Mouse (Mus musculus) left cerebral cortex, adult 18-20 months (tissue): ENCODE measurements around the gene Imp4. TPM values are rescaled to one million over a fixed set of nuclear protein-coding genes. Genes with fewer than 3 reads are reported as not detected.
A peak's percentile ranks its signal among the peaks of the same experiment; 100 is the strongest.
"Not testable (repeated sequence)": the region's sequence is repeated elsewhere in the genome, so short reads cannot be mapped to it uniquely, and the experiment has no call there.

Experiments
- DNase-seq, 2 experiments: peaks; one replicate each; pipeline ENCODE4 v3.0.0; 2021 to 2022; ENCODE audit warnings: low spot score in 2 of 2, mixed read lengths in 1 of 2
- long read RNA-seq, 2 experiments: library from polyadenylated mRNA; stranded (forward); transcript quantifications; one replicate each; pipeline ENCODE4 v2.0.0; 2021
- total RNA-seq, 2 experiments: library from RNA; stranded (reverse); gene quantifications; 2 replicates each; pipeline ENCODE4 v1.2.3; 2021

The Imp4 gene
- 10 to 100 TPM; 34.2 to 36.5 TPM for total RNA-seq
- long read RNA-seq, experiment 1, full-length matches to known transcripts, result 15 of 20 reads
- long read RNA-seq, experiment 1, partial matches to known transcripts, result 3 of 20 reads
- long read RNA-seq, experiment 1, other reads (novel, unspliced or antisense), result 2 of 20 reads
- long read RNA-seq, experiment 2, full-length matches to known transcripts, result 22 of 29 reads
- long read RNA-seq, experiment 2, partial matches to known transcripts, result 4 of 29 reads
- long read RNA-seq, experiment 2, other reads (novel, unspliced or antisense), result 3 of 29 reads

DNA sequence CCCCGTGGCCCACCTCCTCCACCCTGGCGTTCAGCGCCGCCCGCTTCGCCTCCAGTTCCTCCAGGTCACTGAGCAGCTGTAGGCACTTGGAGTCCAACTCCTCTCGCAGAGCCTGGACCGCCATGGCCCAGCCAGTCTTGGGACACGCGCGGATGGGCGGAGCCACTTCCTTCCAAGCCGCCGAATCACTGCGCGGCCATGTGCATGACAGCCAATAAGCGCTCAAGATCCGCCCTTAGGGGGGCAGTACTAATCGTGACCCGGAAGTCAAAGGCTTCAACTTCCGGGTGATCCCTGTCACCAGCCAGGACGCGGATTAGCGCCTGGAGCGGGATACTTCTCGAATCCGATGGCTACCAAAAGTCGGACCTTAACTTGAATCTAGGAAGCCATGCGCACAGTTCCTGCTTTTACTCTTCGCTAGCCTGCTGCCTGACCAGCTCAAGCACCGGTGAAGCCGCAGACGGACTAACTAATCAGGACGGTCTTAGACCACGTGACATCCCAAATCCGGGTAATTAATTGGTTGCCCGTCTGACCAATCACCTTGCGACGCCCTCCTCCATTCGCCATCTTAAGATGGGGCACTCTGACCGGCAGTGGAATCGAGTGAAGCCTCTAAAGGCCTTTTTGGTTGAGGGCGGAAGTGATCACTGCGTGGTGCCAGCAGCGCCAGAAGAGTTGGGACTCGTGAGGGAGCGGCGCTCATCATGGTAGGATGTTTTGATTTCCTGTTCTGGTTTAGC is at the start of gene Imp4, which contains the start of gene Ccdc115:
Imp4 (plus strand) TSS at position 637 of the 746 bp plus-strand sequence.
Ccdc115 (minus strand) TSS at position 458 of the 746 bp plus-strand sequence.
- peak; percentile 94 for DNase-seq

DNA sequence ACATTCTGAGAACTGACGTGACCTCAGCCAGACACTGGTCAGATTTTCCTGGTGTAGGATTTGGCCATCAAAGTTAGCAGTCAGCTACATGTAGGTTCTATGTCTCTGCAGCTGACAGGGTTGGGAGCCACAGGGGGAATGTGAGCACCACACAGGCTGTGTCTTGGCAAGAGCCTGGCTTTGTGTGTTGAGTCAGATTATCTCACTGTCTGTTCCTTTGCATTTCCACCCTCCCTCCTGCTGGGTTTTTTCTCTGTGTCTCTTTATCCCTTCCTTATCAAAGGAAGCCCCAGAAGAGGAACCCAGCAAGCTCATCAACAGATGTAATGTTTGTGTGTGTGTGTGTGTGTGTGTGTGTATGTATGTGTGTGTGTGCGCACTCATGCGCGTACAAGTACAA is 43.3 kb upstream of the Imp4 start:
- DNase-seq, result no peak

DNA sequence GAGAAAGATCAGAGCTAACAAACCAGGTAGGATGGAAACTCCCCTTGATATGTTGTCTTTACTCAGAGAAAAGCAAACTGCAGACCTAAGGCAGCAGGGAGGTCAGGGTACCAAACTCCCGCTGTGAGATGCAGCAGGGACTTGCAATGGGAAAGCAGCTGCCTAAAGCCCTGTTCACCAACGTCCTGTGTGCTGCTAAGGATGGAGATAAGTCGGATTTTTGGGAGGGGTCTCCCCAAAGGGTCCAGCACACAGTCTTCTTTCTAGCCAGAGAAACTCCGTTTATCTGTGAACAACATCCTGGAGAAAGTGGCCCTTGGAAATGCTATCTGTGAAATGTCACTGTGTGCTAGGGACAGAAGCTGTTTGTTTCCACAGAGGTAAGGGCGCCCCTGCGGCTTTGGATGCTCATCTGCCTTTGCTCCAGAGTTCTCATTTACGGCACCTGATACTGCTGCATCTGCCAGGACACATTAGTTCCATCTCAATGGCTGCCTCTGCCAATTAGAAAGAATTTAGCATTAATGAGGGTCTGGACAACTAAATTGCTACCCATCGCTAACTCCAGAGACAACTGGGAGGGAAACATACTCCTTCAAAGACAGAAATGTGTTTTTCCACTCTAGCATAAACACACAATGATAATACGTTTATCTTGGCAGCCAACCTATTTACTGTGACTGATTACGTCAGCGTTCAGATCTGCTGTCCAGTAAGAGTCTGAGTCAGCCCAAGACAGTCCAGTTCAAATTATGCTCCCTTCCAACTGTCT is 40.3 kb upstream of the Imp4 start:
- DNase-seq, result no peak

DNA sequence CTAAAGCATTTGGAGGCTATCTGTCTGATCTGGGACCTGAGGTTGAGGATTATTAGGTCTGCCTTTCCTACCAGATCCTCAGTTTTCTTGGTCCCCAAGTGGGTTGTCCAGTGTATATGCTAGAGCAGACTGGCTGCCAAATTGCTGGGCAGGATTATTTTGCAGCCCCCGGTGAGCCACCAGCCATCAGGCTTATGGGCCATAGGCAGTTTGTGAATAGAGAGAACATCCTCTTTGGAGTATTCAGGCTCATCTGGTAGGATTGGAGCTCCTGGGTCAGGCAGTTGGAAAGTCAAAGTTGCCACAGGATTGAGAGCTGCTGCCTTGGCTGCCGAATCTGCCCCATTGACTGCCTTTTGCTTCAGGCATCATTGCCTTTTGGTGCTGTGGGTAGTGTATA is 11.2 kb upstream of the Imp4 start:
- DNase-seq, result no peak

DNA sequence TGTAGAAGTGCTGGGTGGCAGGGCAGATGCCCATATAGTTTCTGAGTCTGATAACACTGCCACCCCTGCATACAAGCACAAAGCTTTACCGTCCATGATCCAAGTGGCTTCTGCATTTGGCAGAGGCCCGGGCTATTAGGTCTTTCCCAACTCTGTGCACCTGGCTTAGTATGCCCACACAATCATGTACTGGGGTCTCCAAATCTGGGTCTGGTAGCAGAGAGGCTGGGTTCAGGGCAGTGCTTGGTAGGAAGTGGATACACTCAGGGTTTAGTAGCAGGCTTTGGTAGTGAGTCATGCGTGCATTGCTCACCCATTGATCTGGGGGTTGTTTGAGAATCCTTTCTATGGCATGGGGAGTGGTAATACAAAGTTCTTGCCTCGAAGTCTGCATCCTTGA is 10.4 kb upstream of the Imp4 start:
- no peak for DNase-seq

DNA sequence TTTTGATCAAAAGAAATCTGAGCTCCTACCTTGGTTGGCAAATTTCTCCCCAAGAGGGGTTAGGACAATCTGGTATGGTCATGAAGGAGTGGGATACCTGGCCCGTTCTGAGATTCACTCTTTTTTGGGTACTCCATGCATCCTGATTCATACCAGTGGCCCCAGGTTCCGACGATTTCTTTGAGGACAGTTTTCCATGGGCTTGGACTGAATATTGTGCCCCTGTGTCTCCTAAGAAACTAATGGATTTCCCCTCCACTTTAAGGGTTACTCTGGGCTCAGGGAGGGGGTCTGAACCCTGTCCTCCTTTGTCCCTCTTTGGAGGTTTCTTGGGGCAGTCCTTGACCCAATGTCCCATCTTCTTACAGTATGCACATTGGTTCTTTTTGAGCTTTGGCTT is 8.7 kb upstream of the Imp4 start:
- DNase-seq, result no peak

DNA sequence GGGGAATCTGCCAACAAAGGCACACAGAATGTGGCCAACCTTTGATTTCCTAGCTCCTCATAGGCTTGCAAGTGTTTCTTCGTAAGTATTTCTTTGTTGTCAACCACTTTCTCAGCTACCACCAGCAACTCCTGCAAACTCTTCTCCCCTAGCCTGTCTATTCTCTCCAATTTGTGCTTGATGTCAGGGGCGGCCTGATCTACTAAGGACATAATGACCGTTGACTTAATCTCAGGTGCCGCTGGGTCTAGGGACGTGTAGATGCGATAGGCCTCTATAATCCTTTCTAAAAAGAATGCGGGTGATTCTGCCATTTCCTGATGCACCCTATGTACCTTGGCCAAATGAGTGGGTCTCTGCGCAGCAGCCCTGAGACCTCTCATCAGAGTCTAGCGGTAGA is 8.2 kb upstream of the Imp4 start:
- DNase-seq, result no peak

DNA sequence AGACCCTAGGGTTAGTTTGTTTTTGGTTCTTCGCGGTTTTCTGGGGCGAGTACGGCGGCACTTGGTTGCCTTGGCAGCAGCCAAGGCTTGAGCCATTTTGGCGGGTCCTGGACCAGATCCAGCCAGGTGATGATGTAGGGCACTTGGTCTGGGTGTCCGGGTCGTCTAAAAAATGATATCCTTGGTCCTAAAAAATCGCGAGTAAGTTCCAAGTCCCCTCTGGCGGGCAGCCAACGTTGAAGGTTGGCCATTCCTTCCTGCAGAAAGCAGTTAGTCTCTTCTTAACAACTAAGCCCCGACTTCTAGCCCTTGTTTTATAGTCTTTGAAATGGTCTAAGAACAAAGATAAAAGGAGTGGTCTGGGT is 7.3 kb upstream of the Imp4 start:
- DNase-seq, result no peak

DNA sequence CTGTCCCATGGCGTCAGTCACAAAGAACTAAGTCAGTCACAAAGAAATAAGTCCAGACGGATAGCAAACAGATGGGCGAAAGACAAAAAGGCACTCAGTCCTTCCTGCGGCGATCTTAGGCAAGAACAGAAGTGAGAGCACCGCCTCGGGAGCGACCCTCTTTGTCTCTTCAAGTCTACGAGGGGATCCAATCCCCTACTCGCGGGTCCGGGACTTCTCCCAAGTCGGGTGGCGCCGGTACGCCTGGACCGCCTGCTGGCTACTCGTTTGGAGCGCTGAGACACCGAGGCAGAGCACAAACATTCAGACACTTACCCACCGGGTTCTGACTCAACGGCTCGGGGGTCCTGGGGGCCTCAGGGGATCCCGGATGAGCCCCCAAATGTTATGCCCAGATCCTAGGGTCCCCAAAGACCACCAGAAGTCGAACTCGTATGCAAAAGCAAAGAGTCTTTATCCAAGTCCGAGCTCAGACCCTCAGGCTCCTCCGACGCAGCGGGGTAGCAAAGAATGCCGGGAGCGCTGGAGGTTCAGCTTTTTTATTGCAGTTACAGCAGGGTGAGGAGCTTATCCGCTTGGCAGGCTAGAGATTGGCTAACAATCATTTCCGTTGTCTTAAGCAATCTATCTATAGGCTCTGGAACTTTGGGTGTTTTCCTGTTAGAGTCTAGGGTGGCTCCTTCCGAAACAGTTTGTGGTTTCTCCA is 6.7 kb upstream of the Imp4 start:
- peak; percentile 25 to 43 for DNase-seq

DNA sequence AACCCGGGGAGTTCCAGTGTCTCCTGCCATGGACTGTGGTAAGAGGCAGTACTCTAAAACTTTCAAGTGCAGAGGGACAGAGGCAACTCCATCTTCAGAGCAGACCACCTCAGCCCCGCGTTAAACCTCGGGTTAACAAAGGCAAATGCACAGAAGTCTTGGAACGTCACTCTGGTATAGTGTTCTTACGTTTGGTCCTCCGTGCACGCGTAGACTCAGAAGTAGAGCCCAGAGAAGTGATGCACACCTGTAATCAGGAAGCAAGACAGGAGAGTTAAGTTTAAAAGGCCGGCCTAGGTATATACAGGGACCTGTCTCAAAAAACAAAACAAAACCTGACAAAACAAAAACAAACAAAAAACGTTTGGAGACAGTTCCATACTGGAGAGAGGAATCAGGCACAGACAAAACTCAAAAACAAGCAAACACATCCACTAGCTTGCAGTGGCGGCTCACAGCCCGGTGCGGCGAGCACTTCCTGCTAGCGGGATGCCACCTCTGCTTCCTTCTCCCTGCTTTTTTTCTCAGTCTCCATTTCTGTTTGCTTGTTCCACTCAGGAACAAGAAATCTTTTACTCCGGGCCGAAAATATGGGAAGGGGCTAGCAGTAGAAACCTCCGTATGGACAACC is 5.6 kb upstream of the Imp4 start:
- peak in 1 of 2 experiments; percentile 20 for DNase-seq

DNA sequence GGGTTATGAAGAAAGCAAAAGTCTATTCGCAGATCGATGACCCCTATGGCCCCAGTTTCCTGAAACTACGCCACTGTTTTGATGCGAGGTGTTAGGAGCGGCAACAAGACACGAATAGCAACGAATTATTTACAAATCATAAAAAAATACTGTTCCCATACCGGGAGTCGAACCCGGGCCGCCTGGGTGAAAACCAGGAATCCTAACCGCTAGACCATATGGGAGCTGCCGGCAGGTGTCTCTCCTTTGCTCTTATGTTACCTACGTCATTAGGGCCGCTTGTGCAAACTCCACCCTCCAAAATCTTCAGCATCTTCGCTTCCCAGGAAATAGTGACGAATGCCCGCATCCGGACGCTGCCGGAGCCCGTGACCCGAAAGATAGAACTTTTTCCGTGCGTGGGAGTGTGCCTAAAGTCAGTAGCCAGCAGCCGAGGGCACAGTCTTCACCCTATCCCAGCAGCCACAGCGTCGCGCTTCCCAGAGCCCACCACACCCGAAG is 4.9 kb upstream of the Imp4 start:
- DNase-seq, result peak; percentile 93 to 94

DNA sequence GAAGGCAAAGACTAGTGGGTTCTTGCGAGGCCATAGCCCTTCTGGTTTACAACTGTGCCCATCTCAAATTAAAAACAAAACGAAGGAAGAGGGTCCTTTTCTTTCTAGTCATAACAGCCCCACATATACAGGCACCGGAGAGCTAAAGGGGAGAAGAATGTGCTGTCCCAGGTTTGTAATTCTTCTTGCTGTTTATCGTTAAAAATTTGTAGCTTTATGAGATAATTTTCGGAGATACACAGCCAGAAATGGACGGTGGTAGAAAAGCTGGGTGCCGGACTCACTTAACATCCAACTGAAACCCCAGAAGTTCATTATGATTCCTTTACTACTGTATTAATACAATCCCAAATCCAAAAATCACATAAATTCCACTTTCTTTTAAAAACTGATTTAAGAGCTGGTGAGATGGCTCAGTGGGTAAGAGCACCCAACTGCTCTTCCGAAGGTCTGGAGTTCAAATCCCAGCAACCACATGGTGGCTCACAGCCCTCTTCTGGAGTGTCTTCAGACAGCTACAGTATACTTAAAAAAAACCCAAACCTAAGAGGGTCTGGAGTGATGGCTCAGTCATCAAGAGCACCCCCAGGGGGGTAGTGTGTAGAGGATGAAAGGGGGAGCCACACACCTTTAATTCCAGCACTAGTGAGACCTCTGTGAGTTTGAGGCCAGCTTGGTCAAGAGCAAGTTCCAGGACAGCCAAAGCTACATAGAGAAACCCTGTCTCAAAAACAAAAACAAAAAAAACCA is 4.1 kb upstream of the Imp4 start:
- DNase-seq, result no peak

DNA sequence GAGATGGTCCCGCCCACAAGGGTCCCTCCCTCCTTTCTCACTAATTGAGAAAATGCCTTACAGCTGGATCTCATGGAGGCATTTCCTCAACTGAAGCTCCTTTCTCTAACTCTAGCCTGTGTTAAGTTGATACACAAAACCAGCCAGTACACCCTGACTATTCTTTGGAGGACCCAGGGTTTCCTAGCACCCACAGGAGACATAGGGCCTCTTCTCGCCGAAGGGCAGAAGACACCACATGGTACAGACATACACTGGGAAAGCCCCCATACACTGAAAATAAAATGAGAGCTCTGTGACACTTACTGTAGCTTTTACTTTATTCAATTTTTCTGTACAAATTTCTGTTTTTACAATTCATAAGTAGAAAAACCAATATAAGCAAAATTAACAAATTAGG is 3.3 kb upstream of the Imp4 start:
- no peak for DNase-seq

DNA sequence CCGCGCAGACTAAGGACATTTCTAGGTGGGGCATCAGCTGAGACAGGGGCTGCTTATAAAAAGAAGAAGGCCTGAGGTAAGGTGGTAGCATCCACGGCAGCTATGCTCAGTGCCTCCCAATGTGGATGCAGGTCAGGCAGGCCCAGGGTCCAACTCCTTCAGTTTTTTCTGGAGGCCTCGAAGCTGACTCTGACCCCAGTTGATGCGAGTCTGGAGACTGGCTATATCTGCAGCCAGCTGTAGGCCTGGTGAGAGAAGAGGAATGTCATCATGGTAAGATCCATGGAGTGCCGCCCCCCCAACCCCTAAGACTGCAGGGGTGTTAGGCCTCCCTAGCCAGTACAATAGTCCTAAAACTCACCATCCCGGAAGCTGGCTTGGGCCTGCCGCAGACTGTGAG is 2.3 kb upstream of the Imp4 start:
- DNase-seq, result not testable (repeated sequence)

DNA sequence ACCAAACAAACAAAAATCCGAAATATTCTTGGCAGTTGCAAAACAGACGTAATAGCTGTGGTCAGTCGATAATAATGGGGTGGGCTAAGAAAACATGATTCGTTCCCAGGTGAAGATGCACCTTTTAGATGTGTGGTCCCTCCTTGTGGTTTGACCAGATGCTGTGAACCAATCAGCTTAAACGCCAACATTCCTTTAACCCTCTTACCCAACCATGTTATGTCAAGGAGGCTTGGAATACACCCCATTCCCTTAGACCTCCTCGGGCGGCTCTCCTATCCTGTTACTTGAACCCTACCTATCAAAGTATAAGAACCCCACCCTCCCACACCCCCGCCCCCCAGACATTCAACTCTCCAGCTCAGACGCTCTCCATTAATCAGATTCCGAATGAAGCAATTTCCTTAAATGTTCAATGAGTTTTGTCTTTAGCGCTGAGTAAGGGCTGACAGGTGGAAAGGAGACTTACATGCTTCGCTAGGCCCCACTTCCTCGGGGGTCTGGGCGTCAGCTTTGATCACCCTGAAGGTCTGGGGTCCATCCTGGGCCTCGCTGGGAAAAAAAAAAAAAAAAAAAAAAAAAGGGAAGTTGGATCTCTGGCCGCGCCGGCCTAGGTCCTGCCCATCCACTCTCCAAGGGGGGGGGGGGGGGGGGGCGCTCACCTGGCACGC is 1.1 kb upstream of the Imp4 start:
- no peak for DNase-seq

DNA sequence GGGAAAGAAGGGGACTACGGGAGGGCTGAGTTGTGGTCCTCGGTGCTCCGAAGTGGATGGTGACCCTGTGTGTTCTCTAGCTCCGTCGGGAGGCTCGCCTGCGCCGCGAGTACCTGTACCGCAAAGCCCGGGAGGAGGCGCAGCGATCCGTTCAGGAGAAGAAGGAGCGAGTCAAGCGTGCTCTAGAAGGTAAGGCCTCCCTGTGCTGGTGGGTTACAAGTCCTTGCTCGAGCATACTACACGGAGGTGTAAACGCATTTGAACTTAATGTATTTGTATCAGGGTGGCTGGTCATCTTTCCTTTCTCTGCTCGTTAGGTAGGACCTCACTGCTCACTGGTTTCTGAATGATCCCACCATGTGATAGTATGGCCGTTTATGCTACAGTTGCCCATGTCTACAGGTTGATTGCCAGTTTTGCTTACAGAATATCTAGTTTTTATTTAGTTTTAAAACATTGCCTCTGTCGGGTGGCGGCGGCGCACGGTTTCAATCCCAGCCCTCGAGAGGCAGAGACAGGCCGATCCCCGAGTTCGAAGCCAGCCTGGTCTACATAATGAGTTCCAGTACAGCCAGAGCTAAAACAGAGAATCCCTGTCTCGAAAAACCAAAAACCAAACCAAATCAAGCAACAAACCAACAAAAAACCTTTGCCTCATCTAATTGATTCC is 445 bp downstream of the Imp4 start:
- no peak for DNase-seq

DNA sequence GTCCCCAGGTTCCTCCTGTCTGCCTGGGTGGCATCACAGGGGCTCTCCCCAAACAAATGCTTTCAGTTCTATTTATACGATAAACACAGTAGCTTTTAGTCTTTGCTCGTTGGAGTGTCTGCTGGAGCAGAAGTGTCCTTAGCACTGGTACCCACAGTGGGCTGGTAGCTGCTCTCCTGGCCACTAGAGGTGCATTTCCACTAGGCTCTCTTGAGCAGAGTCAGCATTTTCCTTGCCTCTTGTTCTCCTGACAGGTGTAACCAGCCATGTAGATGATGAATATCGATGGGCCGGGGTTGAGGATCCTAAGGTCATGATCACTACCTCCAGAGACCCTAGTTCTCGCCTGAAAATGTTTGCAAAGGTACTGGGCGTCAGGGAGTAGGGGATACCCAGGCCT is 3.5 kb downstream of the Imp4 start:
- no peak for DNase-seq

DNA sequence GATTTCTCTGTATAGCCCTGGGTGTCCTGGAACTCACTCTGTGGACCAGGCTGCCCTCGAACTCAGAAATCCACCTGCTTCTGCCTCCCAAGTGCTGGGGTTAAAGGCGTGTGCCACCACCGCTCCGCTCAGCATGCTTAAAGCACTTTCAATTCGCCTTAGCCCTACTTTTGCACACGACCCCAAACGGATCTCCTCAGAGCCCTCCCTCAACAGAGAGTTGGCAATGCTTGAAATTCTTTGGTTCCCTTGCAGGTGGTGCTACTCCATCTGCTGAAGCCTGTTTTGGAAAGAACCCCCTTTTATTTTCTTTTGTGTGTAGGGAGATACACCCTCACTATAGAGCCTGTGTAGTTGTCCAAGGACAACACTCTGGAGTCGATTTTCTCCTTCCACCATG is 18.8 kb downstream of the Imp4 start:
- no peak for DNase-seq
